Mouse (Mus musculus): ENCODE data around the gene Clns1a.

Clns1a gene

GRCm38 (mm10) chr7:97764591-97764990 is 68.2 kb downstream of the Clns1a start:
- ATAC-seq (ENCODE audit: insufficient number of reproducible peaks, low FRiP score, low TSS enrichment): no peak

GRCm38 (mm10) chr7:97765181-97765962 is 68.9 kb downstream of the Clns1a start:
- ATAC-seq (ENCODE audit: insufficient number of reproducible peaks, low FRiP score, low TSS enrichment): no peak

GRCm38 (mm10) chr7:97765963-97766347 is 69.5 kb downstream of the Clns1a start:
- no peak for ATAC-seq (ENCODE audit: insufficient number of reproducible peaks, low FRiP score, low TSS enrichment)

- no peak for ATAC-seq (ENCODE audit: insufficient number of reproducible peaks, low FRiP score, low TSS enrichment)
These were observed 70.2 kb downstream of the Clns1a start for GRCm38 (mm10) chr7:97766406-97767166.

GRCm38 (mm10) chr7:97767841-97768240 is 71.4 kb downstream of the Clns1a start:
- peak; percentile 68 for ATAC-seq (ENCODE audit: insufficient number of reproducible peaks, low FRiP score, low TSS enrichment)

GRCm38 (mm10) chr7:97769020-97769419 is 72.6 kb downstream of the Clns1a start:
- no peak for ATAC-seq (ENCODE audit: insufficient number of reproducible peaks, low FRiP score, low TSS enrichment)

Measured in cerebellum, adult (tissue).